Mouse (Mus musculus): ENCODE data around the gene Drosha.

- no peak for TF ChIP-seq CTCF (IDR thresholded peaks at IDR 0.05; ENCODE audit: low read depth, low read length)
- no peak for TF ChIP-seq POLR2A (IDR thresholded peaks at IDR 0.05; ENCODE audit: extremely low read depth, insufficient read depth, low read length)
Measured at GRCm38 (mm10) chr15:12877934-12878333, 53.3 kb downstream of the Drosha start.

Measured in liver, adult 2 months (tissue).